Comparison of ENCODE assay signal across 26 mouse cellular contexts in genomic region chr1:39160167-39160566, GRCm38 (mm10). TPM values are rescaled to one million over a fixed set of nuclear protein-coding genes. Genes with fewer than 3 reads are reported as not detected.
DNase-seq lines count a peak whose midpoint lies in the region; ATAC-seq and TF ChIP-seq lines count a peak whose summit lies in the region.
"Had no signal": no experiment of that assay in that cellular context is flagged by ENCODE, and none has a peak within 500 bp of the region (broad histone marks: within the 10 kb centered on the region; RNA-seq: fewer than 3 reads in every experiment).

No protein-coding gene starts in this region.

- intact Hi-C loops in left cerebral cortex, adult 2 months (cut with DNase I) = no loop called here

- H3K27ac ChIP-seq in left cerebral cortex, adult 2 months = no peak overlapping the region
- no peak overlapping the region for H3K27ac ChIP-seq in forebrain, embryonic 11.5 days (ENCODE audit: low read depth, low read length)
- H3K27ac ChIP-seq: embryonic facial prominence, embryonic 13.5 days; heart, embryonic 10.5 days; hindbrain, postnatal 0 days; neural tube, embryonic 13.5 days had no signal

- H3K4me3 ChIP-seq in left cerebral cortex, adult 2 months = no peak overlapping the region
- H3K4me3 ChIP-seq in forebrain, embryonic 11.5 days (ENCODE audit: low read depth, low read length) = no peak overlapping the region
- H3K4me3 ChIP-seq: embryonic facial prominence, embryonic 13.5 days; erythroblast, embryonic 14.5 days; heart, embryonic 10.5 days; myocyte; neural tube, embryonic 13.5 days had no signal

- no peak for ATAC-seq in forebrain, embryonic 11.5 days (replicated peaks; ENCODE audit: low FRiP score)
- ATAC-seq: forebrain, embryonic 14.5 days; hindbrain, postnatal 0 days; intestine, embryonic 16.5 days; midbrain, embryonic 16.5 days had no signal

- no peak for TF ChIP-seq CTCF in left cerebral cortex, adult 2 months (IDR thresholded peaks at IDR 0.05)

- H3K9me3 ChIP-seq in forebrain, embryonic 11.5 days (ENCODE audit: control insufficient read depth, low read length) = no peaks in the 10 kb centered on the region
- H3K9me3 ChIP-seq: embryonic facial prominence, embryonic 13.5 days; heart, embryonic 10.5 days; neural tube, embryonic 13.5 days had no signal

- no peaks in the 10 kb centered on the region for H3K4me1 ChIP-seq in forebrain, embryonic 11.5 days (replicated peaks; ENCODE audit: control insufficient read depth, insufficient read depth, low read length)
- H3K4me1 ChIP-seq: embryonic facial prominence, embryonic 13.5 days; neural tube, embryonic 13.5 days had no signal

- H3K4me2 ChIP-seq in forebrain, embryonic 11.5 days (ENCODE audit: low read depth, low read length, severe bottlenecking) = no peak overlapping the region
- H3K4me2 ChIP-seq: embryonic facial prominence, embryonic 13.5 days; neural tube, embryonic 13.5 days had no signal

- WGBS in forebrain, embryonic 11.5 days = 66% methylated on average over 4 of the region's 4 CpGs

- peak; percentile 42 for DNase-seq in layer of hippocampus, adult 11-12 months (ENCODE audit: low spot score)
- DNase-seq in layer of hippocampus, postnatal 25 days (ENCODE audit: extremely low spot score in 1 of 2, low spot score in 1 of 2) = no peak
- peak; percentile 38 to 48 for DNase-seq in layer of hippocampus, adult 8-10 months (ENCODE audit: low spot score in 2 of 2)
- DNase-seq in left cerebral cortex, adult 2 months (ENCODE audit: extremely low spot score in 1 of 2, low spot score in 2 of 2) = peak; percentile 19 to 52
- peak; percentile 54 to 63 for DNase-seq in right cerebral cortex, adult 2 months (ENCODE audit: low spot score in 2 of 2)
- DNase-seq in forebrain, embryonic 11.5 days (ENCODE audit: low spot score) = no peak
- DNase-seq in heart, postnatal 4 days = no peak
- DNase-seq in testis, postnatal 10 days (ENCODE audit: low spot score) = no peak
- DNase-seq: adrenal gland, postnatal 10 days; cerebellum, adult 8-10 months; cerebellum, postnatal 36 days; embryo, embryonic 11 days; gastrocnemius, postnatal 25 days; kidney, postnatal 36 days; lung, postnatal 4 days; thymus, postnatal 36 days had no signal

- H3K36me3 ChIP-seq in forebrain, embryonic 11.5 days (ENCODE audit: control insufficient read depth, insufficient read depth, low read length) = no peaks in the 10 kb centered on the region
- H3K36me3 ChIP-seq: embryonic facial prominence, embryonic 13.5 days; heart, embryonic 10.5 days; neural tube, embryonic 13.5 days had no signal

- H3K27me3 ChIP-seq in forebrain, embryonic 11.5 days (ENCODE audit: control insufficient read depth, insufficient read depth, low read length) = no peaks in the 10 kb centered on the region
- H3K27me3 ChIP-seq: embryonic facial prominence, embryonic 13.5 days; neural tube, embryonic 13.5 days had no signal

- no peak overlapping the region for H3K9ac ChIP-seq in forebrain, embryonic 11.5 days (ENCODE audit: low read length)
- H3K9ac ChIP-seq: embryonic facial prominence, embryonic 13.5 days; neural tube, embryonic 13.5 days had no signal

RNA-seq across cellular contexts. Expression of gene Npas2, which starts 33.4 kb away (rescaled TPM):
- 10 to 100 TPM; 28.0 to 30.4 TPM for total RNA-seq in layer of hippocampus, postnatal 25 days (2021)
- 10 to 100 TPM; 31.9 to 34.3 (median 33.1) TPM for total RNA-seq in layer of hippocampus, adult 8-10 months (2022)
- total RNA-seq in left cerebral cortex, adult 2 months (2021) = 10 to 100 TPM; 65.7 to 75.6 TPM
- polyA plus RNA-seq in forebrain, embryonic 11.5 days (2014; fragmentation: Nextera tagmentation; extraction: Ambion mirVana) = 0.07 TPM in 1 of 2 replicates, not detected in the other
- total RNA-seq in heart, postnatal 4 days (2021) = 10 to 100 TPM; 11.1 to 13.5 TPM
- total RNA-seq: liver, adult 2 months had no signal
- polyA plus RNA-seq: erythroblast, embryonic 14.5 days had no signal

Comparison
In these comparisons a context has a peak if more than half of its experiments do, and no peak if none do; other contexts are left out.
1. DNase-seq: peak in layer of hippocampus, adult 11-12 months (single experiment), layer of hippocampus, adult 8-10 months (2 of 2), left cerebral cortex, adult 2 months (2 of 2) and right cerebral cortex, adult 2 months (2 of 2); none in layer of hippocampus, postnatal 25 days (0 of 2), forebrain, embryonic 11.5 days (single experiment), heart, postnatal 4 days (single experiment) and testis, postnatal 10 days (single experiment).